Mouse (Mus musculus) thymus, postnatal 0 days (tissue): Measurements from ENCODE around the gene Fam234a. TPM values are rescaled to one million over a fixed set of nuclear protein-coding genes. Genes with fewer than 3 reads are reported as not detected.
"Not testable (repeated sequence)": the region's sequence is repeated elsewhere in the genome, so short reads cannot be mapped to it uniquely, and the experiment has no call there.

Source experiments
- DNase-seq: peaks from one replicate; pipeline ENCODE4 v3.0.0-alpha.2; 2015; ENCODE audit warnings: low spot score
- polyA plus RNA-seq: library from polyadenylated mRNA; unstranded; fragments of >200 nt; fragmentation: Nextera tagmentation; extraction: Ambion mirVana; gene quantifications from 2 replicates; pipeline ENCODE4 v1.2.1, GENCODE M21; 2015

Fam234a gene
- polyA plus RNA-seq, 1 experiment from 2014 or later, result 9.3 TPM

DNA sequence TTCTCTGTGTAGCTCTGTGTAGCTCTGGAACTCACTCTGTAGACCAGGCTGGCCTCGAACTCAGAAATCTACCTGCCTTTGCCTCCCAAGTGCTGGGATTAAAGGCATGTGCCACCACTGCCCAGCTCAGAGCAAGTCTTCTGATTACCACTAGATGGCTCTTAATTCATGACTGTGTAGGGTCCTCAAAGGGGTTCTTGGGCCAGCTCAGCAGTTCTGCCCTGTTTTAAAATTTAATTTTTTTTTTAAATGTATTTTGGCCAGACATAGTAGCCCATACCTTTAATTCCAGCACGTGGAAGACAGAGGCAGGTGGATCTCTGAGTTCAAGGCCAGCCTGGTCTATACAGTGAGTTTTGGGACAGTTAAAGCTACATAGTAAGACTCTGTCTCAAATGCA is 68.8 kb downstream of the Fam234a start:
- DNase-seq, result not testable (repeated sequence)

DNA sequence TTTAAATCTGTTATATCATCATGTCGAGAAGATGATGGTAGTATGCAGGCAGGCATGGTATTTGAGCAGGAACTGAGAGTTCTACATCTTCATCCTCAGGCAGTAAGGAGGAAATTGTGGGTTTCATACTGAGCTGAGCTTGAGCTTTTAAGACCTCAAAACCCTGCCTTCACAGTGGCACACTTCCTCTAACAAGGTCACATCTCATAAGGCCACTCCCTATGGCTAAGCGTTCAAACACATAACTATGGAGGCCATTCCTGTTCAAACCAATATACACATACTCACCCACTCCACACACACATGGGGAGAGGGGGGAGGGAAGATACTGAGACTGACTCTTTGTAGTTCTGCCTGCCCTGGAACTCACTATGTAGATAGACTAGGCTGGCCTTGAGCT is 76.0 kb downstream of the Fam234a start:
- peak; percentile 69 for DNase-seq

DNA sequence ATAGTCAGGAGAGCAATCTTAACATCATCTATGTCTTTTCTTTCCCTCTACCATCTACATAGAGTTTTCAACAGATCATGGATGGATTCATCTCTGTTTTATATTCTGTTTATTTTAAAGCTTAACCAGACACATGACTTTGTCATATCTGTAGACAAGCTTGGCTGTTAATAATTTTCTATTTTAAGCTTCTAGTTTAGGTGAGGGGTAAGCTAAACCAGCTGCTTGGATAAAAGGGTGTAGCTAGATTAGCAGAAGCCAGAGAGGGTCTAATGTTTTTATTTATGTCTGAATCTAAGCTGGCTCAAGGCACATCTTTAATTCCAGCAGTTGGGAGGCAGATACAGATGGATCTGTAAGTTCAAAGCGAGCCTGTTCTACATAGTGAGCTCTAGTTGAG is 81.3 kb downstream of the Fam234a start:
- DNase-seq, result no peak

Other genes starting within 250 kb of the Fam234a start
- gene Rab11fip3, start 174.7 kb downstream of the Fam234a start, polyA plus RNA-seq, result 3.1 and 4.7 TPM in 2 replicates
- gene Decr2, start 153.9 kb downstream of the Fam234a start, polyA plus RNA-seq, result 11.4 and 13.1 TPM in 2 replicates
- 41.9 and 46.1 TPM in 2 replicates for gene Nme4, start 148.6 kb downstream of the Fam234a start, polyA plus RNA-seq
- gene Tmem8, start 130.9 kb downstream of the Fam234a start, polyA plus RNA-seq, result 2.2 and 2.4 TPM in 2 replicates
- gene Mrpl28, start 120.7 kb downstream of the Fam234a start, polyA plus RNA-seq, result 158 and 161 TPM in 2 replicates
- 14.4 and 22.8 TPM in 2 replicates for gene Axin1, start 105.6 kb downstream of the Fam234a start, polyA plus RNA-seq
- gene Pdia2, start 45.2 kb downstream of the Fam234a start, polyA plus RNA-seq, result not detected in 2 replicates
- 0.14 and 0.27 TPM in 2 replicates for gene Rgs11, start 41.3 kb downstream of the Fam234a start, polyA plus RNA-seq
- 0.92 and 1.4 TPM in 2 replicates for gene Arhgdig, start 36.5 kb downstream of the Fam234a start, polyA plus RNA-seq
- 84.9 and 86.3 TPM in 2 replicates for gene Luc7l, start 8.7 kb upstream of the Fam234a start, polyA plus RNA-seq
- gene Neurl1b, start 170.6 kb upstream of the Fam234a start, polyA plus RNA-seq, result 0.39 and 1.3 TPM in 2 replicates